Mouse (Mus musculus) kidney, embryonic 16.5 days (tissue): ENCODE data around the gene Tceanc. TPM values are rescaled to one million over a fixed set of nuclear protein-coding genes. Genes with fewer than 3 reads are reported as not detected.

ENCODE experiments used
- ATAC-seq: fragments of 200-750 bp; cut with Nextera tagmentation; 2 replicates; pipeline ENCODE4 v1.8.0; 2017; ENCODE audit warnings: moderate TSS enrichment; ENCODE audit not compliant: low FRiP score, low TSS enrichment
- H3K27ac ChIP-seq: fragments of 300-500 bp; sonication (generic); 2 replicates; pipeline ENCODE4 v1.5.1; 2014; ENCODE audit warnings: low read length
- H3K27me3 ChIP-seq: fragments of 300-500 bp; sonication (generic); 2 replicates; pipeline ENCODE4 v1.6.1; 2014; ENCODE audit warnings: low read length, control low read depth, mixed read lengths; ENCODE audit not compliant: insufficient read depth
- H3K36me3 ChIP-seq: fragments of 300-500 bp; sonication (generic); 2 replicates; pipeline ENCODE4 v1.6.1; 2014; ENCODE audit warnings: low read length, control low read depth, mixed read lengths; ENCODE audit not compliant: insufficient read depth
- H3K4me1 ChIP-seq: fragments of 300-500 bp; sonication (generic); 2 replicates; pipeline ENCODE4 v1.6.1; 2014; ENCODE audit warnings: low read length, control low read depth, mixed read lengths; ENCODE audit not compliant: insufficient read depth
- H3K4me2 ChIP-seq: fragments of 300-500 bp; sonication (generic); replicated peaks from 2 replicates; pipeline ENCODE4 v1.6.1; 2014; ENCODE audit warnings: low read depth, low read length
- H3K4me3 ChIP-seq: fragments of 300-500 bp; sonication (generic); 2 replicates; pipeline ENCODE4 v1.5.1; 2014; ENCODE audit warnings: mild to moderate bottlenecking, low read length
- H3K9ac ChIP-seq: fragments of 300-500 bp; sonication (generic); replicated peaks from 2 replicates; pipeline ENCODE4 v1.6.1; 2014; ENCODE audit warnings: low read length
- H3K9me3 ChIP-seq: fragments of 300-500 bp; sonication (generic); 2 replicates; pipeline ENCODE4 v1.6.1; 2016; ENCODE audit warnings: low read length, control low read depth
- WGBS: fragments of 180-500 bp; shearing (Covaris S2); extraction: QIAGEN DNeasy Blood & Tissue Kit; methylation state at CpG from one replicate; pipeline ENCODE4 v1.1.7; 2014; 5-methylcytosine and 5-hydroxymethylcytosine counted together
- polyA plus RNA-seq: library from polyadenylated mRNA; unstranded; fragments of >200 nt; fragmentation: Nextera tagmentation; extraction: Ambion mirVana; gene quantifications from 2 replicates; pipeline ENCODE4 v1.2.1, GENCODE M21; 2015

Tceanc gene
- polyA plus RNA-seq, 1 experiment from 2014 or later, result 9.9 TPM

GRCm38 (mm10) chrX:166504421-166504820 is 13.9 kb downstream of the Tceanc start:
- peaks cover 7% of the 10 kb centered on the region; the same call in 1 of the 2 replicates for H3K27me3 ChIP-seq
- 0 out of 2 replicates have a peak, but pooled peaks cover 4% of the 10 kb centered on the region for H3K36me3 ChIP-seq
- no peak overlapping the region for H3K4me3 ChIP-seq
- H3K9ac ChIP-seq, result no peak overlapping the region
- no peak for ATAC-seq
- no peaks in the 10 kb centered on the region for H3K9me3 ChIP-seq
- WGBS, result 52% methylated on average over 2 of the region's 2 CpGs
- no peak overlapping the region for H3K27ac ChIP-seq
- no peaks in the 10 kb centered on the region for H3K4me1 ChIP-seq
- no peak overlapping the region for H3K4me2 ChIP-seq

- no peak overlapping the region for H3K9ac ChIP-seq
- no peak for ATAC-seq
- WGBS, result 67% methylated on average over 1 of the region's 1 CpGs
Measured at GRCm38 (mm10) chrX:166499496-166500190, 18.7 kb downstream of the Tceanc start.

GRCm38 (mm10) chrX:166497771-166498170 is 20.6 kb downstream of the Tceanc start:
- Histone ChIP-seq H3K9ac (no peak overlapping the region), H3K27me3 (0 out of 2 replicates have a peak, but pooled peaks cover 4% of the 10 kb centered on the region), H3K4me3 (no peak overlapping the region), H3K4me2 (no peak overlapping the region), H3K36me3 (no peaks in the 10 kb centered on the region), H3K9me3 (no peaks in the 10 kb centered on the region), H3K27ac (no peak overlapping the region), H3K4me1 (no peaks in the 10 kb centered on the region)
- no peak for ATAC-seq
- 71% methylated on average over 4 of the region's 4 CpGs for WGBS

More at GRCm38 (mm10) chrX:166499496-166500190, 18.7 kb downstream of the Tceanc start:
- Histone ChIP-seq H3K4me2 (no peak overlapping the region), H3K4me3 (no peak overlapping the region), H3K9me3 (no peaks in the 10 kb centered on the region), H3K27ac (no peak overlapping the region), H3K4me1 (no peaks in the 10 kb centered on the region), H3K36me3 (0 out of 2 replicates have a peak, but pooled peaks cover 4% of the 10 kb centered on the region), H3K27me3 (0 out of 2 replicates have a peak, but pooled peaks cover 4% of the 10 kb centered on the region)

GRCm38 (mm10) chrX:166495052-166495451 is 23.3 kb downstream of the Tceanc start:
- ATAC-seq, result no peak
- H3K27ac ChIP-seq, result no peak overlapping the region
- H3K27me3 ChIP-seq, result no peaks in the 10 kb centered on the region
- no peaks in the 10 kb centered on the region for H3K4me1 ChIP-seq
- H3K9ac ChIP-seq, result no peak overlapping the region
- no peaks in the 10 kb centered on the region for H3K36me3 ChIP-seq
- WGBS, result 93% methylated on average over 2 of the region's 2 CpGs
- H3K4me2 ChIP-seq, result no peak overlapping the region
- no peak overlapping the region for H3K4me3 ChIP-seq
- H3K9me3 ChIP-seq, result no peaks in the 10 kb centered on the region

GRCm38 (mm10) chrX:166479365-166479983 is 38.9 kb downstream of the Tceanc start, which contains the start of gene Rab9:
Gene Rab9, minus strand, starts transcription at chrX:166479867.
- peak within 1 kb of the TSS; percentile 84 for H3K27ac ChIP-seq
- H3K4me2 ChIP-seq, result peak within 1 kb of the TSS; percentile 59
- H3K27me3 ChIP-seq, result peaks cover 3% of the 10 kb centered on the region; the same call in 1 of the 2 replicates
- no peaks in the 10 kb centered on the region for H3K9me3 ChIP-seq
- H3K36me3 ChIP-seq, result no peaks in the 10 kb centered on the region
- WGBS, result 16% methylated on average over 37 of the region's 41 CpGs
- no peaks in the 10 kb centered on the region; the same call in 1 of the 2 replicates for H3K4me1 ChIP-seq
- H3K4me3 ChIP-seq, result peak within 1 kb of the TSS; percentile 66
- peak within 1 kb of the TSS; percentile 81 for H3K9ac ChIP-seq
- ATAC-seq, result peak; percentile 98

GRCm38 (mm10) chrX:166478631-166479364 is 39.6 kb downstream of the Tceanc start:
- WGBS, result 28% methylated on average over 28 of the region's 28 CpGs
- peak overlapping the region; percentile 84 for H3K27ac ChIP-seq
- H3K4me1 ChIP-seq, result no peaks in the 10 kb centered on the region; the same call in 1 of the 2 replicates
- peak; percentile 39; the same call in 1 of the 2 replicates for ATAC-seq
- H3K27me3 ChIP-seq, result peaks cover 3% of the 10 kb centered on the region; the same call in 1 of the 2 replicates
- H3K4me2 ChIP-seq, result peak overlapping the region; percentile 59
- no peaks in the 10 kb centered on the region for H3K36me3 ChIP-seq
- peak overlapping the region; percentile 81 for H3K9ac ChIP-seq
- peak overlapping the region; percentile 66 for H3K4me3 ChIP-seq
- H3K9me3 ChIP-seq, result no peaks in the 10 kb centered on the region

- Histone ChIP-seq H3K4me2 (peak overlapping the region; percentile 59), H3K4me3 (peak overlapping the region; percentile 66; the same call in 1 of the 2 replicates), H3K9me3 (no peaks in the 10 kb centered on the region), H3K27me3 (peaks cover 6% of the 10 kb centered on the region; the same call in 1 of the 2 replicates), H3K9ac (0 out of 2 replicates have a peak overlapping the region, but pooled peaks have one; percentile 38), H3K4me1 (no peaks in the 10 kb centered on the region; the same call in 1 of the 2 replicates), H3K36me3 (no peaks in the 10 kb centered on the region), H3K27ac (no peak overlapping the region)
- WGBS, result 50% methylated on average over 6 of the region's 6 CpGs
- ATAC-seq, result no peak
Measured at GRCm38 (mm10) chrX:166477393-166477792, 41.0 kb downstream of the Tceanc start.

- Histone ChIP-seq H3K4me1 (no peaks in the 10 kb centered on the region; the same call in 1 of the 2 replicates), H3K4me2 (no peak overlapping the region), H3K27me3 (peaks cover 12% of the 10 kb centered on the region; the same call in 1 of the 2 replicates), H3K4me3 (no peak overlapping the region), H3K36me3 (no peaks in the 10 kb centered on the region), H3K9ac (no peak overlapping the region), H3K9me3 (no peaks in the 10 kb centered on the region), H3K27ac (no peak overlapping the region)
- no peak for ATAC-seq
- 77% methylated on average over 6 of the region's 6 CpGs for WGBS
Measured at GRCm38 (mm10) chrX:166472612-166473011, 45.8 kb downstream of the Tceanc start.

GRCm38 (mm10) chrX:166468321-166468720 is 50.0 kb downstream of the Tceanc start:
- Histone ChIP-seq H3K4me1 (no peaks in the 10 kb centered on the region), H3K27me3 (peaks cover 5% of the 10 kb centered on the region; the same call in 1 of the 2 replicates), H3K36me3 (no peaks in the 10 kb centered on the region), H3K27ac (no peak overlapping the region), H3K9me3 (no peaks in the 10 kb centered on the region), H3K4me3 (no peak overlapping the region), H3K4me2 (no peak overlapping the region), H3K9ac (no peak overlapping the region)
- 91% methylated on average over 7 of the region's 7 CpGs for WGBS
- no peak for ATAC-seq
